Mouse (Mus musculus) forebrain, embryonic 14.5 days (tissue): ENCODE measurements around the gene Afap1l2. TPM values are rescaled to one million over a fixed set of nuclear protein-coding genes. Genes with fewer than 3 reads are reported as not detected.

Experiments used
- ATAC-seq: fragments of 200-750 bp; cut with Nextera tagmentation; 2 replicates; pipeline ENCODE4 v1.8.0; 2017; ENCODE audit warnings: mild to moderate bottlenecking, moderate library complexity
- DNase-seq: peaks from one replicate; pipeline ENCODE4 v3.0.0-alpha.2; 2015; ENCODE audit warnings: low spot score
- H3K27ac ChIP-seq: fragments of 300-500 bp; sonication (generic); 2 replicates; pipeline ENCODE4 v1.5.1; 2014; ENCODE audit warnings: low read depth, mild to moderate bottlenecking, control low read depth, low read length, moderate library complexity
- H3K27me3 ChIP-seq: fragments of 300-500 bp; sonication (generic); replicated peaks from 2 replicates; pipeline ENCODE4 v1.6.1; 2014; ENCODE audit warnings: low read length, control low read depth, mixed read lengths; ENCODE audit not compliant: control insufficient read depth, insufficient read depth
- H3K36me3 ChIP-seq: fragments of 300-500 bp; sonication (generic); 2 replicates; pipeline ENCODE4 v1.6.1; 2014; ENCODE audit warnings: low read length, control low read depth; ENCODE audit not compliant: control insufficient read depth, insufficient read depth
- H3K4me1 ChIP-seq: fragments of 300-500 bp; sonication (generic); 2 replicates; pipeline ENCODE4 v1.6.1; 2014; ENCODE audit warnings: antibody characterized with exemption, low read length, control low read depth; ENCODE audit not compliant: control insufficient read depth, insufficient read depth
- H3K4me2 ChIP-seq: fragments of 300-500 bp; sonication (generic); 2 replicates; pipeline ENCODE4 v1.6.1; 2014; ENCODE audit warnings: mild to moderate bottlenecking, control low read depth, low read length
- H3K4me3 ChIP-seq: fragments of 300-500 bp; sonication (generic); 2 replicates; pipeline ENCODE4 v1.5.1; 2014; ENCODE audit warnings: low read depth, low read length, control low read depth
- H3K9ac ChIP-seq: fragments of 300-500 bp; sonication (generic); 2 replicates; pipeline ENCODE4 v1.6.1; 2014; ENCODE audit warnings: mild to moderate bottlenecking, low read length, control low read depth, moderate library complexity
- H3K9me3 ChIP-seq: fragments of 300-500 bp; sonication (generic); replicated peaks from 2 replicates; pipeline ENCODE4 v1.6.1; 2016; ENCODE audit warnings: low read length, control low read depth, mixed read lengths; ENCODE audit not compliant: control insufficient read depth
- WGBS: fragments of 180-500 bp; shearing (Covaris S2); extraction: QIAGEN DNeasy Blood & Tissue Kit; methylation state at CpG from one replicate; pipeline ENCODE4 v1.1.7; 2014; 5-methylcytosine and 5-hydroxymethylcytosine counted together
- polyA plus RNA-seq: library from polyadenylated mRNA; unstranded; fragments of >200 nt; fragmentation: Nextera tagmentation; extraction: Ambion mirVana; gene quantifications from 2 replicates; pipeline ENCODE4 v1.2.1, GENCODE M21; 2014

Gene Afap1l2
- polyA plus RNA-seq, 1 experiment from 2014 or later: 4.9 TPM

- Histone ChIP-seq H3K4me3 (no peak overlapping the region), H3K36me3 (no peaks in the 10 kb centered on the region), H3K9ac (no peak overlapping the region), H3K4me2 (no peak overlapping the region), H3K4me1 (peaks cover 4% of the 10 kb centered on the region; the same call in 1 of the 2 replicates), H3K9me3 (no peaks in the 10 kb centered on the region), H3K27ac (no peak overlapping the region), H3K27me3 (no peaks in the 10 kb centered on the region)
- DNase-seq: no peak
- 94% methylated on average over 5 of the region's 5 CpGs for WGBS
- no peak for ATAC-seq
Measured at GRCm38 (mm10) chr19:57000592-57000991, 7.4 kb downstream of the Afap1l2 start.

- Histone ChIP-seq H3K4me1 (peaks cover 4% of the 10 kb centered on the region; the same call in 1 of the 2 replicates), H3K9ac (no peak overlapping the region), H3K27me3 (no peaks in the 10 kb centered on the region), H3K27ac (no peak overlapping the region), H3K4me3 (no peak overlapping the region), H3K9me3 (no peaks in the 10 kb centered on the region), H3K4me2 (no peak overlapping the region), H3K36me3 (no peaks in the 10 kb centered on the region)
- 82% methylated on average over 2 of the region's 2 CpGs for WGBS
- ATAC-seq (no peak), DNase-seq (no peak)
Measured at GRCm38 (mm10) chr19:56999781-57000180, 8.2 kb downstream of the Afap1l2 start.

GRCm38 (mm10) chr19:56998910-56999309 is 9.1 kb downstream of the Afap1l2 start:
- Histone ChIP-seq H3K9me3 (no peaks in the 10 kb centered on the region), H3K27me3 (no peaks in the 10 kb centered on the region), H3K4me1 (peaks cover 4% of the 10 kb centered on the region; the same call in 1 of the 2 replicates), H3K4me3 (no peak overlapping the region), H3K27ac (no peak overlapping the region), H3K36me3 (no peaks in the 10 kb centered on the region), H3K9ac (no peak overlapping the region), H3K4me2 (no peak overlapping the region)
- no peak for ATAC-seq
- WGBS: 49% methylated on average over 2 of the region's 2 CpGs
- DNase-seq: peak; percentile 36

- peaks cover 4% of the 10 kb centered on the region; the same call in 1 of the 2 replicates for H3K4me1 ChIP-seq
- DNase-seq: no peak
- H3K4me2 ChIP-seq: no peak overlapping the region
- H3K27ac ChIP-seq: no peak overlapping the region
- WGBS: 81% methylated on average over 4 of the region's 4 CpGs
- H3K36me3 ChIP-seq: no peaks in the 10 kb centered on the region
- no peak for ATAC-seq
- H3K9me3 ChIP-seq: no peaks in the 10 kb centered on the region
- H3K27me3 ChIP-seq: no peaks in the 10 kb centered on the region
- no peak overlapping the region for H3K9ac ChIP-seq
- H3K4me3 ChIP-seq: no peak overlapping the region
Measured at GRCm38 (mm10) chr19:56998331-56998730, 9.7 kb downstream of the Afap1l2 start.

- peak overlapping the region; percentile 8 for H3K4me2 ChIP-seq
- peak; percentile 61 for DNase-seq
- no peaks in the 10 kb centered on the region for H3K27me3 ChIP-seq
- H3K9me3 ChIP-seq: no peaks in the 10 kb centered on the region
- H3K36me3 ChIP-seq: no peaks in the 10 kb centered on the region
- no peak overlapping the region for H3K9ac ChIP-seq
- H3K27ac ChIP-seq: no peak overlapping the region
- ATAC-seq: peak; percentile 68
- peaks cover 4% of the 10 kb centered on the region; the same call in 1 of the 2 replicates for H3K4me1 ChIP-seq
- 7% methylated on average over 10 of the region's 10 CpGs for WGBS
- no peak overlapping the region for H3K4me3 ChIP-seq
Measured at GRCm38 (mm10) chr19:56997164-56997599, 10.8 kb downstream of the Afap1l2 start.

GRCm38 (mm10) chr19:56995441-56995840 is 12.6 kb downstream of the Afap1l2 start:
- Histone ChIP-seq H3K4me2 (no peak overlapping the region), H3K4me1 (peaks cover 11% of the 10 kb centered on the region), H3K9ac (no peak overlapping the region), H3K36me3 (no peaks in the 10 kb centered on the region), H3K9me3 (no peaks in the 10 kb centered on the region), H3K27me3 (no peaks in the 10 kb centered on the region), H3K27ac (no peak overlapping the region), H3K4me3 (no peak overlapping the region)
- DNase-seq (no peak), ATAC-seq (no peak)
- WGBS: 90% methylated on average over 4 of the region's 4 CpGs

GRCm38 (mm10) chr19:56994653-56995052 is 13.4 kb downstream of the Afap1l2 start:
- no peak overlapping the region for H3K4me2 ChIP-seq
- no peak for DNase-seq
- WGBS: 75% methylated on average over 4 of the region's 4 CpGs
- H3K4me3 ChIP-seq: no peak overlapping the region
- no peaks in the 10 kb centered on the region for H3K27me3 ChIP-seq
- H3K9ac ChIP-seq: no peak overlapping the region
- H3K4me1 ChIP-seq: peaks cover 14% of the 10 kb centered on the region
- no peak overlapping the region for H3K27ac ChIP-seq
- no peaks in the 10 kb centered on the region for H3K9me3 ChIP-seq
- ATAC-seq: no peak
- H3K36me3 ChIP-seq: no peaks in the 10 kb centered on the region

- no peak for ATAC-seq
- Histone ChIP-seq H3K4me3 (no peak overlapping the region), H3K4me1 (peaks cover 9% of the 10 kb centered on the region), H3K9ac (no peak overlapping the region), H3K9me3 (no peaks in the 10 kb centered on the region), H3K27me3 (no peaks in the 10 kb centered on the region), H3K4me2 (no peak overlapping the region), H3K36me3 (no peaks in the 10 kb centered on the region), H3K27ac (no peak overlapping the region)
- 90% methylated on average over 4 of the region's 4 CpGs for WGBS
- no peak for DNase-seq
Measured at GRCm38 (mm10) chr19:56993763-56994162, 14.3 kb downstream of the Afap1l2 start.

GRCm38 (mm10) chr19:56992978-56993545 is 15.0 kb downstream of the Afap1l2 start:
- DNase-seq: no peak
- Histone ChIP-seq H3K36me3 (no peaks in the 10 kb centered on the region), H3K4me2 (no peak overlapping the region), H3K27ac (no peak overlapping the region), H3K27me3 (no peaks in the 10 kb centered on the region), H3K4me3 (no peak overlapping the region), H3K4me1 (peaks cover 9% of the 10 kb centered on the region), H3K9me3 (no peaks in the 10 kb centered on the region), H3K9ac (no peak overlapping the region)
- ATAC-seq: no peak
- 76% methylated on average over 8 of the region's 8 CpGs for WGBS
